Mouse (Mus musculus) intestine, embryonic 14.5 days (tissue): ENCODE data around the gene Bmp7. TPM values are rescaled to one million over a fixed set of nuclear protein-coding genes. Genes with fewer than 3 reads are reported as not detected.
A peak's percentile ranks its signal among the peaks of the same experiment; 100 is the strongest.

ENCODE experiments used
- ATAC-seq: fragments of 200-750 bp; cut with Nextera tagmentation; replicated peaks from 2 replicates; pipeline ENCODE4 v1.8.0; 2017; ENCODE audit warnings: low read depth, moderate number of reproducible peaks, moderate TSS enrichment, moderate library complexity; ENCODE audit not compliant: low FRiP score, low TSS enrichment
- DNase-seq: peaks from one replicate; pipeline ENCODE4 v3.0.0-alpha.2; 2018; ENCODE audit warnings: low spot score
- H3K27ac ChIP-seq: fragments of 300-500 bp; sonication (generic); 2 replicates; pipeline ENCODE4 v1.5.1; 2014; ENCODE audit warnings: low read depth, mild to moderate bottlenecking, control low read depth
- H3K27me3 ChIP-seq: fragments of 300-500 bp; sonication (generic); replicated peaks from 2 replicates; pipeline ENCODE4 v1.6.1; 2014; ENCODE audit warnings: low read length, control low read depth; ENCODE audit not compliant: control insufficient read depth, insufficient read depth
- H3K36me3 ChIP-seq: fragments of 300-500 bp; sonication (generic); 2 replicates; pipeline ENCODE4 v1.6.1; 2014; ENCODE audit warnings: low read length, control low read depth; ENCODE audit not compliant: control insufficient read depth, insufficient read depth
- H3K4me1 ChIP-seq: fragments of 300-500 bp; sonication (generic); replicated peaks from 2 replicates; pipeline ENCODE4 v1.6.1; 2014; ENCODE audit warnings: low read length, control low read depth, mixed read lengths; ENCODE audit not compliant: control insufficient read depth, insufficient read depth
- H3K4me2 ChIP-seq: fragments of 300-500 bp; sonication (generic); 2 replicates; pipeline ENCODE4 v1.6.1; 2014; ENCODE audit warnings: low read length
- H3K4me3 ChIP-seq: fragments of 300-500 bp; sonication (generic); 2 replicates; pipeline ENCODE4 v1.5.1; 2014; ENCODE audit warnings: low read depth, low read length, control low read depth, mixed read lengths
- H3K9ac ChIP-seq: fragments of 300-500 bp; sonication (generic); 2 replicates; pipeline ENCODE4 v1.6.1; 2014; ENCODE audit warnings: mild to moderate bottlenecking, low read length
- H3K9me3 ChIP-seq: fragments of 300-500 bp; sonication (generic); 2 replicates; pipeline ENCODE4 v1.6.1; 2016; ENCODE audit warnings: low read length, control low read depth; ENCODE audit not compliant: control insufficient read depth
- WGBS: fragments of 180-500 bp; shearing (Covaris S2); extraction: QIAGEN DNeasy Blood & Tissue Kit; methylation state at CpG from one replicate; pipeline ENCODE4 v1.1.7; 2014; 5-methylcytosine and 5-hydroxymethylcytosine counted together
- polyA plus RNA-seq: library from polyadenylated mRNA; unstranded; fragments of >200 nt; fragmentation: Nextera tagmentation; extraction: Ambion mirVana; gene quantifications from 2 replicates; pipeline ENCODE4 v1.2.1, GENCODE M21; 2014

The Bmp7 gene
- polyA plus RNA-seq, 1 experiment from 2014 or later, result 20.8 TPM

DNA sequence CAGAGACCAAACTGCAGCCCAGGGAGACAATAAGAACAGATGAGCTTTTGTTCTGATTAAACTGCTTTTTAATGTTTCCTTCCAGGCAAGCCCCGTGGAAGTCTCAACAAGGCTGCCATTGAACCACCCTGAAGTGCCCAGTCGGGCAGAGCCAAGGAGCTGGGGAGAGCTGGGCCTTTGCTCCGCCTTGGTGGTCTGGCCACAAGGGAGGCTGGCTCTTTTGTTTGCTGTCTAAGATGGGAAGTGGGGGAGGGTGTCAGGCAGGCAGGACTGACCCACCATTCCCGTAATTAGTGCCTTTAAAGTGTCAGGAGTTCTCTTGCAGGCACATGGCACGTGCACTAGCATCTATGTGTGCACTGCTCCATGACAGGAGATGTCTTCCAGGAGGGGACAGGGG is 18.5 kb upstream of the Bmp7 start:
- no peak overlapping the region for H3K4me3 ChIP-seq
- 28% methylated on average over 5 of the region's 5 CpGs for WGBS

GRCm38 (mm10) chr2:172951976-172952375 is 11.9 kb upstream of the Bmp7 start:
- H3K4me3 ChIP-seq, result no peak overlapping the region
- ATAC-seq, result no peak
- no peak overlapping the region for H3K27ac ChIP-seq
- no peak overlapping the region for H3K4me2 ChIP-seq
- DNase-seq, result no peak
- no peaks in the 10 kb centered on the region for H3K27me3 ChIP-seq
- H3K4me1 ChIP-seq, result peaks cover 10% of the 10 kb centered on the region; the same call in 1 of the 2 replicates
- H3K9me3 ChIP-seq, result peaks cover 6% of the 10 kb centered on the region; the same call in 1 of the 2 replicates
- 83% methylated on average over 2 of the region's 2 CpGs for WGBS
- no peaks in the 10 kb centered on the region for H3K36me3 ChIP-seq
- H3K9ac ChIP-seq, result no peak overlapping the region

More for the DNA sequence above, 18.5 kb upstream of the Bmp7 start:
- H3K4me1 ChIP-seq, result peaks cover 3% of the 10 kb centered on the region
- DNase-seq, result no peak
- H3K9ac ChIP-seq, result no peak overlapping the region
- ATAC-seq, result 0 out of 2 replicates have a peak, but pooled peaks have one; percentile 20
- peaks cover 7% of the 10 kb centered on the region; the same call in 1 of the 2 replicates for H3K9me3 ChIP-seq
- peak overlapping the region; percentile 48; the same call in 1 of the 2 replicates for H3K27ac ChIP-seq
- H3K36me3 ChIP-seq, result no peaks in the 10 kb centered on the region
- no peaks in the 10 kb centered on the region for H3K27me3 ChIP-seq
- H3K4me2 ChIP-seq, result no peak overlapping the region

DNA sequence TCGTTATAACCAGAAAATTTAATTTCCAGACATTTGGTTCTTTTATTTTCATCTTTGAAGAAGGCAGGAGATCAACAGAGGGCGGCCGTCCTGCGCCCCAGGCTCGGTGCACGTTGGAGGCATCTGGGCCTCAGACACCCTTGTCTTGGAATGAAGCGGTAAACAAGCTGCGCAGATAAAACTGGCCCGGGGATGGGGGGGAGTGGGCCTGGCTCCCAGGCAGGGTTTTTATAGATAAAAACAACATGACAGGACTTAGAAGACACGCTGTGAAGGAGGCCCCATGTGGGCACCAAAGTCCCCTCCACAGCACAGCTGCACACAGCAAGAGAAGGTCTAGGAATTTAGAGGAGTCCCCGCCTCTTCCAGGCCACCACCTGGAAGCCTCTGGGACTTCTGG is 10.6 kb upstream of the Bmp7 start:
- H3K4me3 ChIP-seq, result no peak overlapping the region
- no peak overlapping the region for H3K9ac ChIP-seq
- ATAC-seq (no peak), DNase-seq (no peak)
- no peak overlapping the region for H3K27ac ChIP-seq
- H3K27me3 ChIP-seq, result no peaks in the 10 kb centered on the region
- no peaks in the 10 kb centered on the region for H3K9me3 ChIP-seq
- H3K4me2 ChIP-seq, result no peak overlapping the region
- no peaks in the 10 kb centered on the region for H3K36me3 ChIP-seq
- WGBS, result 27% methylated on average over 11 of the region's 11 CpGs
- peaks cover 10% of the 10 kb centered on the region; the same call in 1 of the 2 replicates for H3K4me1 ChIP-seq

DNA sequence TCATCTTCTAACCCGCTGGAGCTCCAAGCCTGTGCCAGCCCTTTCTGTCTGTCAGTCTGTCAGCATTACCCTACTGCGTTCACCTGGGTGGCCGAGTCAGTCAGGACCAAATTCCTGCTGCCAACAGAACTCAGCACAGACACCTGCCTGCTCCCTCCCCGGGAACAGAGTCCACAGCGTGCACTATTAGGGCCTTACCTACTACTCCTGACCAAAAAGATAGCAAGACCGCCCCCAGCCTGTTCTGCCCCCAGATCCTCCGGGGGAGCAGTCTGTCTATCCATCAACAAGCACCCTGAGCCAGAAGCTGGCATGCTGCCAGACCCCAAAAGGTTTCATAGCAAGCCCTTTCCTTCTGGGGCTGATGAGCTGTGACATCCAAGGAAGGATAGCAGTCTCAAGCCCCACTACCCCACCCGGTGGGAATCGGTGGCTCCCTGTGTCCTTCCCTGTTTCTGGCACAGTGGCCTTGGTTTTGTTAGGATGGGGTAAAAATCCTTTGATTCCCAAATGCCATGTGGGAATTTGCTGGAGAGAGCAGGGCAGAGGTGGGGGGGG is 10.1 kb upstream of the Bmp7 start:
- Histone ChIP-seq H3K27ac (no peak overlapping the region), H3K4me2 (no peak overlapping the region), H3K9me3 (no peaks in the 10 kb centered on the region), H3K4me3 (no peak overlapping the region), H3K4me1 (peaks cover 10% of the 10 kb centered on the region; the same call in 1 of the 2 replicates), H3K27me3 (no peaks in the 10 kb centered on the region), H3K9ac (no peak overlapping the region), H3K36me3 (no peaks in the 10 kb centered on the region)
- ATAC-seq (no peak), DNase-seq (no peak)
- WGBS, result 67% methylated on average over 9 of the region's 9 CpGs

DNA sequence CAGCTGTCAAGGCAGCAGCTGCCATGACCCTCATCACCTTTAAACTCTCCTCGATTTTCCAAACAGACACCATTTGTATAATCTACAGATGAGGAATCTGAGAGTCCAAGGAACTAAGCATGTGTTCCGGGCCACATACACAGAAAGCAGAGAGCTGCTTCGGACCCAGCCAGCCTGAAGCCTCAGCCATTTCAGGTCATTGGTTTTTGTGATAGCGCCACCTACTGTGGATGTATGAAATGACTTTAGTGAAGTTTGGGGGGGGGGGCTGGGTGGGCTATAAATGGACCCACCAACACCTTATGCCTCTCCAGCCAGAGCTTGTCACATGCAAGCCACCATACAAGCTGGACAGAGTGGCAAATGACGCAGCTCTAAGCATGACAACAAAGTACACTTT is 8.9 kb upstream of the Bmp7 start:
- WGBS, result 31% methylated on average over 5 of the region's 5 CpGs
- no peak overlapping the region for H3K9ac ChIP-seq
- no peak for DNase-seq

GRCm38 (mm10) chr2:172940799-172941163 is 660 bp upstream of the Bmp7 start:
- H3K27me3 ChIP-seq, result peaks cover 12% of the 10 kb centered on the region
- DNase-seq (no peak), ATAC-seq (no peak)
- no peaks in the 10 kb centered on the region for H3K9me3 ChIP-seq
- 0% methylated on average over 12 of the region's 13 CpGs for WGBS
- H3K4me2 ChIP-seq, result peak overlapping the region; percentile 74
- peak overlapping the region; percentile 60 for H3K4me3 ChIP-seq
- no peaks in the 10 kb centered on the region for H3K36me3 ChIP-seq
- H3K9ac ChIP-seq, result no peak overlapping the region
- peaks cover 25% of the 10 kb centered on the region for H3K4me1 ChIP-seq
- peak overlapping the region; percentile 75 for H3K27ac ChIP-seq

More for the DNA sequence above, 8.9 kb upstream of the Bmp7 start:
- no peak overlapping the region for H3K4me2 ChIP-seq
- no peaks in the 10 kb centered on the region for H3K9me3 ChIP-seq
- H3K4me1 ChIP-seq, result peaks cover 10% of the 10 kb centered on the region; the same call in 1 of the 2 replicates
- no peak for ATAC-seq
- H3K27ac ChIP-seq, result no peak overlapping the region
- H3K4me3 ChIP-seq, result no peak overlapping the region
- no peaks in the 10 kb centered on the region for H3K27me3 ChIP-seq
- H3K36me3 ChIP-seq, result no peaks in the 10 kb centered on the region

DNA sequence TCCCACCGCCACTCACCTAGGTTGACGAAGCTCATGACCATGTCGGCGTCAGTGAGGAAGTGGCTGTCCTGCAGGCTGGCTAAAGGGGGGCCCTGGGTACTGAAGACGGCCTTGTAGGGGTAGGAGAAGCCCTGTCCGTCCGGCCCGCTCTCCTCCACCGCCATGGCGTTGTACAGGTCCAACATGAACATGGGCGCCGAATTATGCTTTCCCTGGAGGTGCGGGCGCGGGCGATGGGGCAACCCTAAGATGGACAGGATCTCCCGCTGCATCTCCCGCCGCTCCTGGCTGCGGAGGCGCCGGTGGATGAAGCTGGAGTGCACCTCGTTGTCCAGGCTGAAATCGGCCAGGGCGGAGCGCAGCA is 500 bp downstream of the Bmp7 start:
- Histone ChIP-seq H3K9me3 (no peaks in the 10 kb centered on the region), H3K27me3 (peaks cover 12% of the 10 kb centered on the region), H3K9ac (peak overlapping the region; percentile 57), H3K27ac (peak overlapping the region; percentile 75), H3K36me3 (no peaks in the 10 kb centered on the region), H3K4me1 (peaks cover 37% of the 10 kb centered on the region), H3K4me3 (peak overlapping the region; percentile 60), H3K4me2 (peak overlapping the region; percentile 74)
- under 1% methylated on average over 25 of the region's 26 CpGs for WGBS
- ATAC-seq (peak; percentile 12), DNase-seq (peak; percentile 83)

GRCm38 (mm10) chr2:172938761-172939638 is 1.1 kb downstream of the Bmp7 start:
- H3K4me1 ChIP-seq, result peaks cover 43% of the 10 kb centered on the region
- H3K27ac ChIP-seq, result peak overlapping the region; percentile 60
- peak overlapping the region; percentile 57 for H3K9ac ChIP-seq
- no peaks in the 10 kb centered on the region for H3K36me3 ChIP-seq
- no peaks in the 10 kb centered on the region for H3K9me3 ChIP-seq
- H3K4me3 ChIP-seq, result peak overlapping the region; percentile 60
- DNase-seq (peak; percentile 83), ATAC-seq (no peak; the same call in 1 of the 2 replicates)
- peak overlapping the region; percentile 74 for H3K4me2 ChIP-seq
- WGBS, result under 1% methylated on average over 57 of the region's 57 CpGs
- peaks cover 12% of the 10 kb centered on the region for H3K27me3 ChIP-seq
